Mouse (Mus musculus): ENCODE measurements around the gene Parm1. TPM values are rescaled to one million over a fixed set of nuclear protein-coding genes. Genes with fewer than 3 reads are reported as not detected.
A peak's percentile ranks its signal among the peaks of the same experiment; 100 is the strongest.

The Parm1 gene
- total RNA-seq (2021): 57.0 and 61.0 TPM in 2 replicates
- long read RNA-seq, experiment 1, full-length matches to known transcripts: 36 of 62 reads
- long read RNA-seq, experiment 1, partial matches to known transcripts: 2 of 62 reads
- long read RNA-seq, experiment 1, other reads (novel, unspliced or antisense): 24 of 62 reads
- long read RNA-seq, experiment 2, full-length matches to known transcripts: 20 of 35 reads
- long read RNA-seq, experiment 2, partial matches to known transcripts: 1 of 35 reads
- long read RNA-seq, experiment 2, other reads (novel, unspliced or antisense): 14 of 35 reads

DNA sequence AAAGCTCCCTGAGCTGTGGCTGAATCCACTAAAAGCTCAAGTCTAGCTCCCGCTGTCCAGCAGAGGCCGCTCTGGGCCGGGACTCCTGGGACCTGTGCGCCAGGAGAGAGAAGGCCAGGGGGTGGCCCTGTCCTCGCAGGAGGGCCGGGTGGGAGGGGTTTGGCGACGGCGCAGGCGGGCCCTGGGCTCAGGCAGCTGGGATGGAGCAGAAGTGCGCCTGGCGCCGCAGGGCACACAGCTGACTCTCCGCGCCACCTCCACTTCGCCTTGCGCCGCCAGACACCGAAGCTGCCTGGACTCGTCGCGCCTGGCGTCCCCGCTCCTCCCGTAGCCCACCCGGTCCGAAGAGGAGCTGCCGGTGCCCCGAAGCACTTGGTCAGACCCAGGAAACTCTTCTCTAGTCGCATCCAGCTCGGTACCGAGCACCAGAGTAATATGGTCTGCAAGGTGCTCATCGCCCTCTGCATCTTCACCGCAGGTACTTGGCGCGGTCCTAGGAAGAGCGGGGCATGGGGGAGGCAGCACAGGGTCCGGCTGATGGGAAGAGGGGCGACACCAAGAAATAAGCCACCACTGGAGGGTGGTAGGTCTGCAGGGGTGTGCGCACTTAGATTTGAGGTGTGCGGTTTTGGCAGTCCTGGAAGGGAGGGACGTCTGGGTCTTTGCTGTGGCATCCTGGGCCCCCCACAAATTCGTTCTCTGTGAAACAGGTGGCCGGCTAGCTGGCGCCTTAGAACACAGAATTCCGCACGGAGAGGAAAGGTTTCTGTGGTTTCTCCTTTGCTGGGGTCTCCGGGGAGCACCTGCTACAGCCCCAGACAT lies at the start of gene Parm1:
TSS of gene Parm1 (plus strand) at position 136 of the 822 bp plus-strand sequence.
- peak; percentile 95 for DNase-seq

DNA sequence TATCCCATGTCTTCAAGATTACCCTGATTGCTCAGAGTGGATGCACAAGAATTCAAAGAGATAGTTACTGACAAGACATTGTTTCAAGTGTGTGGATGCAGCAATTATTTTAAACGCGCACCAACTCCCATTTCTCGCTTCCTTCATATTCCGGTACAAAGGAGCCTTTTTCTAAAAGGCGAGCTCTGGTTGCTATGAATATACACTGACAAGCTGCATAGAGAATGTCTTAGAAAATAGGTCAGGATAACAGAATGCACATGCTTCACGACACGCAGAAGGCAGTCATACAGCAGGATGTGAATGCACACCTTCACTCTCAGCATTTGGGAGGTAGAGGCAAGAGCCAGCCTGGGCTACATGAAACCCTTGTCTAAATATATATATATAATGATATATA lies 42.2 kb upstream of the Parm1 start:
- no peak for DNase-seq

DNA sequence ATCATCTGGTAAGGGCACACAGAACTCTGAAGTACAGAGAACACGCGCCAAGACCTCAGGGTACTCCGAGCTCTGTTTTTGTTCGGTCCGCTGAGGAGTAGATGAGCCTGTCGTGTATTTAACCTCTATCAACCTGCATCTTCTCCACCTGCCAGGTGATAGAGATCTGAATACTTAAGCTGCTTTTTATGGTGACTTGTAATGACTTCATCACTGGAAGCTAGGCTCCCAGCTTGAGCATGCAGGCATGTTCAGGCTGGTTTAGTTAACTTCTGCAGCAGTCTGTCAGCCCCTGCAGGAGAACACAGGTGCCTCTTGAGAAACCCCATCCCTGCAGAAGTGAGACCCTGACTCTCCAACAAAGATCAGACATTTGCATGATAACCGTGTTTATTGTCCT lies 40.6 kb upstream of the Parm1 start:
- no peak for DNase-seq

DNA sequence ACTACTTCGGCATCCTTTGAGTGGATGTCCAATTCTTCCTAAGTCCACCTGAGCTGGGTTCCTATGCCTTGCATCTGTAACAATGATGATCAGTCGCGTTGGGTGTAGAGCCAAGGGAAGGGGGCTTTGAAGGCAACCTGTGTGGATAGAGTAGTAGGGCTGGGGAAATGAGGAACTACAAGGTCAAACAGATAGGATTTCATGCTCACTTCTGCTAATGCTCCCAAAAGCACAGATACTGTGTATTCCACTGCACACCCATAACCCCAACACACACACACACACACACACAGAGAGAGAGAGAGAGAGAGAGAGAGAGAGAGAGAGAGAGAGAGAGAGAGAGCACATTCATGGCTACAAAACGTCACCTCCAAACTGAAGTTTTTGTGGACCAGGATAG lies 38.7 kb upstream of the Parm1 start:
- DNase-seq: no peak

DNA sequence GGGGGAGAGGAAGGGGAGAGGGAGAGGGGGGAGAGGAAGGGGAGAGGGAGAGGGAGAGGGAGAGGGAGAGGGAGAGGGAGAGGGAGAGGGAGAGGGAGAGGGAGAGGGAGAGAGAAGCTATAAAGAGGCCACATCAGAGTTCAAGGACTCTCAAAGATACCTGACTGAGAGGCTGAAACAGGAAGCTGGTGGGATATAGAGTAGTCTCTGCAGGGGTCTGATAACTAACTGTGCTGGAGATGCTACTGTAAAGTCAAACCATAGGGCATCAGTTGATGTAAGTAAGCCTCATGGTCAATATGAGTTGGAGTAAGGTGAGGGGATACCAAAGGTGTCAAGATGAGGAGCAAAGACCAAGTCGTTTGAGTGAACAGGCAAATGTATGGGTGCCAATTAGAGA lies 37.3 kb upstream of the Parm1 start:
- DNase-seq: no peak

DNA sequence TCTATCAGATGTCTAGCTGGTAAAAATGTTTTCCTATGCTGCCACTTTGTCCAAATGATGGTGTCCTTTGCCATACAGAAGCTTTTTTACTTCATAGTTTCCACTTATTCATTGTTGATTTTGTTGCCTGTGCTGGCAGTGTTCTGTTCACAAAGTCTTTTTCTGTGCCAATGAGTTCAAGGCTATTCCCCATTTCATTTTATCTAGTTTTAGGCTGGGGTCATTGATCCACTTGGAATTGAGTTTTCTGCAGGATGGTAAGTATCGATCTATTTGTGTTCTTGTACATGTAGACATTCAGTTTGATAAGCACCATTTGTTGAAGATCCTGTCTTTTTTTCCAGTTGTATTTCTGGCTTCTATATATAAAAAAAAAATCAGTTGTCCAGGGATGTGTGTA lies 33.1 kb upstream of the Parm1 start:
- no peak for DNase-seq

DNA sequence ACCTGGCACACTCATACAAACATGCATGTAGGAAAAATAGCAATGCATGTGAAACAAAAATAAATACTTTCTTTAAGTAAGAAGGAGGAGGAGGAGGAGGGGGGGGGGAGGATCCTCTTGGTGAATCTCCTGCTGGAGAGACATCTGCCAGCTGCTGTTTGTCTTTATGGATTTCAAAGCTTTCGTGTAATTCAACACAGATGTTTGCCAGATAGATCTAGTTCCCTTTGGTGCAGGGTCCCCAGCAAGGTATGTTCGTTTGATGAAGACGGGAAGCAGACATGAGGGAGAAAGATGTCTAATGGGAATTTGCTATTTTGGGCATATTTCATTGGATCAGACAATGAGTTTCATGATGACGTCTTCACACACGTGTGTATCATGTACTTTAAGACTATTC lies 23.0 kb upstream of the Parm1 start:
- DNase-seq: no peak

DNA sequence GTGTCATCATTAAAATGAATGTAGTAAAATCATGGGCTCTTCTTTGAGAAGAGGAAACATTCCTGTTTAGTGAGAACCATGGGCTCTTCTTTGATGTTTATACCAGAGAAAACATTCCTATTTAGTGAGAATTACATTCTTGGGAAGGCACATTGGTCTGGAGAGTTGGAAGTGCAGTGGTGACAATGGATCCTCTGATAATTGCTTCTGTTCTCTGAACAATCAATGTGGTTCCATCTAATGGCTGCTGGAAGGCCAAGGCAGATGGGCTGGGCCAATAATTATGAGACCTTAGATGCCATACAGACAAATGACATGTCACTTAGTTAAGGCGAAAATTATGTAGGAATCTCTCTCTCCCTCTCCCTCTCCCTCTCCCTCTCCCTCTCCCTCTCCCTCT lies 16.1 kb upstream of the Parm1 start:
- DNase-seq: no peak

DNA sequence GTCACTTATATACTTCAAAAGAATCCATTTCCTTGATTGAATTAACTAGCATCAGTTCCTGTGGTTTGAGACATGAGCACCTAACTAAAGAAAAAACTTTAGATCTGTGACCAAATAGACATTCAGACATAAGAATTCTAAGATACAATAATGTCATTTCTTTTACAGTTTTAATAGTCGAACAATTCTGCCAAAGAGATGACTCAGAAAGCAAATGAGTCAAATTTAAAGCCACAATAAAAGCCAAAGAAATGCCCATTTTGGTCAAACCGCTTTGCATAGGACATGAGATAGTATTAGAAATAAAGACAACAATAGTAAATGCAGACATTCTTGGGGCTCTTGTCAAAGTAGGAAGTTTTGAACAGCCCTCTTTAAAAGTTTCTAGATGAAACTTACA lies 15.0 kb upstream of the Parm1 start:
- no peak for DNase-seq

DNA sequence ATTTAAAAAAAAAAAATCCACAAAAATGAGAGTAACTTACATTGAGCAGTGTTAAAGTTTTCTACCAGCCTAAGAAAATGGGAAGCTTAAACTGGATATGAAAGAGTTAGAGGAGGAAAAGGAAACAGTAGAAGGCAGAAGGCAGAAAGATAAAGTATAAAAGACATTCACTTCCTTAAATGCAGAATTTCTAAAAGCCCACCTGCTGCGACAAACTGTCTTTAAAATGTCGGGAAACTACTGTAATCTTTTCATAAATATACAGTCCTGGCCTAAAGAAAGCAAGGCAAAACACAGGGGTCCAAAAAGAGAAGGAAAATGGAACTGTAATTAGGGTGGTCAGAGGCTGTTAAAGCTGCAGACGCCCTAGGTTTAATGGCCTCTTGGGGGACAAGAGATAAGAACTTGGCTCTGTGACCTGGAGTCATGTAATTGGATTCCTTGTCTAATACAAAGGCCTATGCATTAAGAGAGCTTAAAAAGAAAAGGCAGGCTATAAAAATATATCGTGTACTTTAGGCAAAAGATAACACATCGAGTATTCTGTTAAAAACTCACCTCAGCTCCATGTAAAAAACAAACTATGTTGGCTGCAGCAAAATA lies 13.0 kb upstream of the Parm1 start:
- no peak for DNase-seq

DNA sequence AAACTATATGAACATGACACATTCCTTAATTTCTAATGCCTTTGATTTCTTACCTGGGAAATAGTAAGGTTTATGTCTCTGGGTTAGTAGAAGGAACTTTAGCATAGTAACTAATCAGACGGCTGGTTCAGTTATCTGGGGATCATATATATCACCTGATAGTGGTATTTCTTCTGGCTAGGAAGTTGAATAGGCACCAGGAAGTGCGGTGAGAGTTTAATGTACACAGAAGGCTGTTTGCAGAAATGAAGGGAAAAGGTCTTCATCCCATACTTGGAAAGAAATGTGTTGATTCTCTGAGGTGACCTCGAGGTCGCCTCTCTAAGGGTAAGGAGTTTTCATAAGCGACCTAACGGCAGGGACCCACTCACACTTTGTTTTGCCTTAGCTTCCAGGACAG lies 338 bp upstream of the Parm1 start:
- DNase-seq: no peak

DNA sequence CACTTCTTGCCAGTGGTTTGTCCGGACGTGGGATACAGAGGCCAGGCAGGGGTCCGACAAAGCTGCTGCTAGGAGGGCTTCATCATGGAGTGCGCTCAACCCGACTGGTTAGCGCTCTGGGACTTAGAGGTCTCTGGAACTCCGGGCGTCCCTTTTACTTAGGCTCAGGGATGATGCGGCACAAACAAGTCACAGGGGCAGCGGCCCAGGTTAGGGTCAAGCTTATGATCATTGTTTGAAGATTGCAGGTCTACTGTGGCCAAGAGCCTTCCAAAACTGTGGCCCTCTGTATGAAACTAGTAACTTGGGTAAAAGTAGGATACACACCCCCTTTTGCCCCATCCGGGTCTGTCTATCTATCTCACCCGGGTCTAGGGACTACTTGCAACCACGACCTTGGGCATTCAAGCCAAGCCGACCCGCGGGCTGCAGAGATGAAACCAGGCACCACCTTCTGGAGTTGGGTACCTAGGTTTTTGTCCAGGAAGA lies 931 bp downstream of the Parm1 start:
- DNase-seq: peak; percentile 12

DNA sequence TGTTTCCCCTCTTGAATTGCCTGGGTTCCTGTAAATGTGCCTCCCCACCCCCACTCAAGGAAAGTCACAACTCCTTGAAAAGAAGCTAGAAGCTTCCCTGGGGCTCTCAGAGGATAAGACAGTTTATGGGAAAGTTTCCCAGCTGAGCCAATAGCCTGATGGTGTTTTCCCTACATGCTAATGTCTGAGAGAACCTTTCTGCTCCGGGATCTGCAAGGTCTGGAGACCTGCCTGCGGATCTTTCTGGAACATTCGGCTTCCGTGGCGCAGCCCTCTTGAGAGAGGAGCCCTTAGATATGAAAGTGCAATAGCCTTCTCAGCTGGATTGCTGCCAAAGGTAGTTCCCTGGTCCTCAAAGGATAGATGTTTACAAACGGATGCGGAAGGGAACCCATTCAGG lies 1.5 kb downstream of the Parm1 start:
- peak; percentile 77 for DNase-seq

DNA sequence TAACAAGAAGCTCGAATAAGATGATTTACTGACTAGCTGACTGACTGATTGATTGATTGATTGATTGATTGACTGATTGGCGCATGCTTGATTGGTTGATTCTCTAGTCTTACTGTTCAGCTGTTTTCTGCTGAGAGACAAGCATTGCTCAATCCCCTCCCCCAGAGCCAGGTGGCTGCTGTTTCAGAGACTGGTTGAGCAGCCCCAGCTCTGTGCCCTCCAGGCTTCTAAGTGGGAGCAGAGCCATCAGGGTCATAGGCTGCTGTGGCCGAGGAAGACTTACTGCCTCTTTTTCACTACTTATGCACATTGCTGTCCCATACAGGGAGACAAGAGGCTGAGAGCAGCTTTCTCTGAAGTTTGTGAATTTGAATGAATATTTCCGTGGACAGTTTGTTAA lies 2.1 kb downstream of the Parm1 start:
- DNase-seq: peak; percentile 41

DNA sequence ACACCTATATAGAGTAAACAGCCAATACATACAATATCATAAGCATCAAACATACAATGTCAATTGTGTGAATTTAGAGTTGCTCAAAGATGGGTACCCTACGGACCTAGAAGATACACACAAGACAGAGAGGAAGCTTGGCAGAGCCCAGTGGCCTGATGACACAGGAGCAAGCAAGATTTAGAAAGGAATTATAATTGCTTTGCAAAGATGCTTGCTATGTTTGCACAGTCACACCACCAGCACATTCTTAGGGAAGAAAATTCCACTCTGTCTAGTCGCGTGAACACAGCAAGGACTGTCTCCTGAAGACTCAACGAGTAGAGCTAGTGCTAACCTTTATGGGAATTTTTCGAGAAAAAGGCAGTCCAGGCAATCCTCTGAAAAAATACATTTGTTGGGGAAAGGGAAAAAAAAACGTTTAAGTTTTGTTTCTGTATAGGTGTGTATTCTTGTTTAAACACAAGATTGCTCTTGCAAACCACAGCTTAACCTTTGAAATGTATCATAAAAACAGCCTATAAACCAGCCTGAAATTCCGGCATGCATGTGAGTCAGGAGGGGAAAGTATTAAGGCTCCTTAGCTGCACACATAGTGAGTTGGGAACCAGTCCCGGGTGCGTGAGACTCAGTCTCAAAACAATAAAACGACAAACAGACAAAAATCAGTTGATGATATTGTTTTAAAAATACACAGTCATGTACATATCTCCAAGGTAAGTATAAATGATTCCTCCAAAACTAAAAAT lies 15.5 kb downstream of the Parm1 start:
- DNase-seq: no peak

DNA sequence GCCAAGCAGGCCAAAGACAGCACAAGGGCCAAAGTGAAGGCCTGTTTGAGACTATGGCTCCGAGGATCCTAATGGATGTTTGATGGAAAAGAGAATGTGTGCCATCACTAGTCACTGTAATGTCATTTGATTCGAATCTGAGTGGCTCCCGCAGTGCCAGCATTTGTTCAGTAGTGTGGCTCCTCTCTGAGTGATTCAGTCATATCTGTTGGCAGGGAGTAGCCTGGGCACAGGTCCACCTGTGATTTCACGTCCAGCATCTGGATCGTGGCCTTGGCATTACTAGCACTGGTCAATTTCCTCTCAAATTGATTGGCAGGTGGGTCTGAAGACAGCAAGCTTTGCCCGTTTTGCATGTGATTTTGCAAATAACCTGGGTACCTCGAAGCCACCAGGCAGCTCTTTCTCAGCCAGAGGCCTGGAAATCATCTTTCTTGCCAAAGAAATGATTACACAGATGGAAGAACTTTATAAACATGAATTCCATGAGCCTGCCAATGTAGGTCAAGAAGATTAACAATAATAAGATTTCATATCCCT lies 41.7 kb downstream of the Parm1 start:
- DNase-seq: peak; percentile 71

DNA sequence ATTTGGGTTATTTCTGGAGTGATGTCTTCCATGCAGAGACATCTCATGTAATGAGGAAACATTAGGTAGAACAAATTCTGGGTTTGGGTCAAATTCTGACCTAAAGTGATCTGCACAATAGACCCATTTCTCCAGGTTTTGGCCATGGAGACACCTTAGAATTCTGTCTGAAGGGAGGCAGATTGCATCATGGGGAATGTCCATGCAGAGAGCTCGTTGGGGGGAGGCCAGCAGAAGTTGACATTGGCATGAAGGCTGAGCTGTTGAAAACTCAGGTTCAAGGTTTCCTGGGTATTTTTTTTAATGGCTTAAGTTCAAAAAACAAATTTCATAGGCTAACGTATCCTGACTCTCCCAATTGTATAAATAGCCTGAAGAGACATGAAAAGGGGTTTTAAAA lies 42.3 kb downstream of the Parm1 start:
- DNase-seq: peak; percentile 66

DNA sequence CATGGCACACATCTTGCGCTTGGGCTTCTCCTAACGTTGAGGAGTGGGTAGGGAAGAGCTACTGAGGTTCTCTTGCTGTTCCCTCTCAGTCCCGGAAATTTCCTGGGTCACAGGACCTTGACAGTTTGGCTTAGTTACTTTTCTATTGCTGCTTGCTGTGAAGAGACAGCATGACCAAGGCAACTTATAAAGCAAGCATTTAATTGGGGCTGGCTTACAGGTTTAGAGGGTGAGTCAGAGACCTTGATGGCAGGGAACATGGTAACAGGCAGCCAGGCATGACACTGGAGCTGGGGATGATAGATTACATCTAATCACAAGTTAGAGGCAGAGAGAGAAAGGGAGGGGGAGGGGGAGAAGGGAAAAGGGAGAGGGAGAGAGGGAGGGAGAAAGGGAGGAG lies 44.0 kb downstream of the Parm1 start:
- DNase-seq: peak; percentile 60

DNA sequence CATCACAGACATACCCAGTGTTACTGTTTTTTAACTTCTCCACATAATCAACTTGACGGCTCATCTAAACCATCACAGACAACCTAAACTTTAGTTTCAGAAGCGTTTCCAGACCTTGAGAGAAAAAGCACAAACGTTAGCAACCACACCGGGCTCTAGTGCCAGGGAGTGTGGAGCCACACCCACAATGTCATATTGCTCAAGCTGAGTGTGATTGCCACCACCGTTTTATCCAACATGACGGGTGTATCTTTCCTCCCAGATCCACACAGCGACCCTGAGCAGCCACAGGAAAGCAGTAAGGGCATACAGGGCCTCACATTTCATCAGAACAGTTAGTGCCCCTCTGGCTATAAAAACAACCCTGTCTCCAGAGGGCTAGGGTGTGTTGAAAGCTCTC lies 45.1 kb downstream of the Parm1 start:
- peak; percentile 42 for DNase-seq

DNA sequence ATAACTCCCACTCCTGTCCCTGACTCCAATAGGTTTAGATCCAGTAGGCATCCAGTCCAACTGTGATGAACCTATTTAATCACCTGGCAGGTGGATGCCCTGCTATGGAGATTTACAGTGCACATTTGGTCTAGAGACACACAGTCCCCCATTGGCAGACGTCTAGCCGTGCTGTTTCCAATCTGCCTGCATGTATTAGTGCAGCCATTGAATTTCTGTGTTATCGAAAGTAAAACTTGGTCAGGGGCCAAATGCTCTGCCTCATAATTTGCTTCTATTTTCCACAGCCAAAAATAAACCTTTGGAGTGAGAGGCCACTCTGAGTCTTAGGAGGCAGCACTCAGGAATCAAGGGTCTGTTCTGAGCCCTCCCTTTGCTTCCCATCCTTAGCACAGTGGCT lies 46.6 kb downstream of the Parm1 start:
- peak; percentile 41 for DNase-seq

DNA sequence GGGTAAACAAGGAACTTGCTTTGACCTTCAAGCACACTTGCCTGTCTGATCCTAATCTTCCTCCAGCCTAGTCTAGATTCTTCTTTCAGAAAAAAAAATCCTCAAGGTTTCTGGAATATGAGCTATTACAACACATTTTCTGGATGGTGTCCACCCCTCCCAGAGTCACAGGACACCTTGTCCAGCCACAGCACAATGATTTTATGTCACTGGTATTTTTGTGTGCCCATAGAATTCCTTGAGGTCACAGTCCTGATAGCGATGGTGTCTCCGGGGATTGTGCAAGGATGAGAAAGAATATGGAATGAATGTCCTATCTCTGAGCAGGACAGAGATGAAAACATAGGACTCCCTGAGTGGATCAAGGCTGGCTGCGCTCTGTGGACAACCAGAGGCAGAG lies 48.0 kb downstream of the Parm1 start:
- peak; percentile 46 for DNase-seq

DNA sequence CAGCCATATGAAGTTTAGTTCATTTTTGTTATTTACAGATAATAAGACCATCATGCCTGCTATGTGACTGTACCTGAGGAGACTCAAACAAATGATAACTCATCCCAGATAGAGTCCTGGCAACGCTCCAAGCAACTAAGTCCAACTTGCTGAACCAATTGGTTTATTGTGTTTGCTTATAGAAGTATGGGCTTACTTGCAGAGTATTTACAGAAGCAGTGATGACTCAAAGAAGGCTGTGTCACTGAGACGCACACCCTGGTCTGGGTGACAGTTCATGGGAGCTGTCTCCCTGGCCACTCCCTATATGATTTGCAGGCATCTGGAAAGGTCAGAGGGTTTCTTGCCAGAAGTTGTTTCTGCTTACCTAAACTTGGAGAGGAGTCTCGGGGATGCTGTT lies 49.2 kb downstream of the Parm1 start:
- peak; percentile 34 for DNase-seq

Data from adrenal gland, postnatal 14 days (tissue).